Mouse (Mus musculus) cortical plate, adult 2 months (tissue): ENCODE results near the gene Gtsf1l.

ENCODE experiments used
- CTCF ChIP-seq: fragments of 200-500 bp; IDR thresholded peaks from 2 replicates; pipeline ENCODE4 v1.5.1; 2011; ENCODE audit warnings: mild to moderate bottlenecking, control low read depth, low read length; ENCODE audit not compliant: insufficient read depth; ENCODE audit errors: extremely low read depth
- POLR2A ChIP-seq: fragments of 200-500 bp; IDR thresholded peaks from 2 replicates; pipeline ENCODE4 v1.6.1; 2011; ENCODE audit warnings: mild to moderate bottlenecking, low read length, control low read depth; ENCODE audit not compliant: insufficient read depth; ENCODE audit errors: extremely low read depth

DNA sequence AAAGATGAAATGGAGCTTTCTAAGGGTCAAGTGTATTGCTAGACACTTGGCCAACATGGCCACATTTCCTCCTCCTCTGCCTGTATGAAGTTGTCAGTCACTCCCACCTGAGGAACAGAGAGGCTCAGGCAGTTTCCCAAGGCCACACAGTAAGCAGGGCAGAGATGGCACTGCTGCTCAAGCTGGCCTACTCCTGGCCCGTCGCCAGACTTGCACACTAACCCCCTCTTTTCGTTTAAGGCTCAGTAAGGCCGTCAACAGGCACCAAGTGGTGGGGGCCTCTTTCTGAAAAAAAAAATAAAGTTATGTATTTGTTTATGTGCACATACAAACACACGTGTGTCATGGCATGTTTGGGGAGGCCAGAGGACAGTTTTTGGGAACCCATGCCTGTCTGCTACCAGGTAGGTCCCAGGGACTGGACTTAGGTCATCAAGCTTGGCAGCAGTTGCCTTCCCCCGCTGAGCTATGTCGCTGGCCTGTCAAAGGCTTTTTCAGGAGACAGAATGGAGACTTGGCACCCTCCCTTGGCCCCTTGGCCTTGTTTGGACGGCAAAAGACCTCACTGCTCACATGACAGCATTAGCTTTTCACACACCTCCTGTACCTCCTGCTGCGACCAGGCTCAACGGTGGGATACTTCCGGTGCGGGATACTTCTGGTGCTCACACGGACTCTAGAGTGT lies 16.6 kb upstream of the Gtsf1l start:
- no peak for TF ChIP-seq CTCF
- no peak for TF ChIP-seq POLR2A
